Mouse (Mus musculus): ENCODE results near the gene Cox8b. TPM values are rescaled to one million over a fixed set of nuclear protein-coding genes. Genes with fewer than 3 reads are reported as not detected.

Cox8b gene
- polyA plus RNA-seq, 1 experiment from 2014 or later = not detected

- peaks cover 32% of the 10 kb centered on the region for H3K4me1 ChIP-seq
- peak within 1 kb of the TSS; percentile 97 for H3K4me2 ChIP-seq
- H3K27me3 ChIP-seq = no peaks in the 10 kb centered on the region
- H3K9me3 ChIP-seq = no peaks in the 10 kb centered on the region
- WGBS = under 1% methylated on average over 50 of the region's 50 CpGs
- peak within 1 kb of the TSS; percentile 89 for H3K27ac ChIP-seq
- peaks cover 60% of the 10 kb centered on the region for H3K36me3 ChIP-seq (replicated peaks)
- H3K9ac ChIP-seq = peak within 1 kb of the TSS; percentile 90
- H3K4me3 ChIP-seq (replicated peaks) = peak within 1 kb of the TSS; percentile 78
- peak; percentile 86 for ATAC-seq (ENCODE audit: low FRiP score)
Measured at GRCm38 (mm10) chr7:140856785-140857549, 43.3 kb downstream of the Cox8b start, which contains the start of gene Ric8a. Gene Ric8a (plus strand): TSS chr7:140856957.

- H3K9ac ChIP-seq = peak within 1 kb of the TSS; percentile 90
- no peaks in the 10 kb centered on the region for H3K27me3 ChIP-seq
- H3K4me2 ChIP-seq = peak within 1 kb of the TSS; percentile 97
- peaks cover 59% of the 10 kb centered on the region for H3K36me3 ChIP-seq (replicated peaks)
- peak; percentile 79 for ATAC-seq (ENCODE audit: low FRiP score)
- WGBS = 1% methylated on average over 51 of the region's 51 CpGs
- H3K27ac ChIP-seq = peak within 1 kb of the TSS; percentile 89
- H3K4me3 ChIP-seq (replicated peaks) = peak within 1 kb of the TSS; percentile 78
- H3K9me3 ChIP-seq = no peaks in the 10 kb centered on the region
- H3K4me1 ChIP-seq = peaks cover 32% of the 10 kb centered on the region
Measured at GRCm38 (mm10) chr7:140855860-140856784, 44.1 kb downstream of the Cox8b start, which contains the start of gene Gm45785. Gene Gm45785 (minus strand): TSS chr7:140856331.

GRCm38 (mm10) chr7:140855181-140855580 lies 45.1 kb downstream of the Cox8b start:
- peak overlapping the region; percentile 90 for H3K9ac ChIP-seq
- no peaks in the 10 kb centered on the region for H3K9me3 ChIP-seq
- H3K4me1 ChIP-seq = peaks cover 32% of the 10 kb centered on the region
- peak overlapping the region; percentile 78 for H3K4me3 ChIP-seq (replicated peaks)
- peaks cover 50% of the 10 kb centered on the region for H3K36me3 ChIP-seq (replicated peaks)
- no peak overlapping the region for H3K27ac ChIP-seq
- ATAC-seq (ENCODE audit: low FRiP score) = no peak
- H3K4me2 ChIP-seq = peak overlapping the region; percentile 97
- H3K27me3 ChIP-seq = no peaks in the 10 kb centered on the region
- WGBS = 77% methylated on average over 9 of the region's 9 CpGs

- Histone ChIP-seq H3K9me3 (no peaks in the 10 kb centered on the region), H3K36me3 (replicated peaks) (peaks cover 43% of the 10 kb centered on the region), H3K9ac (no peak overlapping the region), H3K4me2 (no peak overlapping the region), H3K4me3 (replicated peaks) (no peak overlapping the region), H3K27me3 (no peaks in the 10 kb centered on the region), H3K4me1 (peaks cover 28% of the 10 kb centered on the region), H3K27ac (no peak overlapping the region)
- no peak for ATAC-seq (ENCODE audit: low FRiP score)
- 96% methylated on average over 18 of the region's 18 CpGs for WGBS
Measured at GRCm38 (mm10) chr7:140854483-140854882, 45.8 kb downstream of the Cox8b start.

- Histone ChIP-seq H3K9me3 (no peaks in the 10 kb centered on the region), H3K27me3 (no peaks in the 10 kb centered on the region), H3K9ac (no peak overlapping the region), H3K27ac (no peak overlapping the region), H3K4me2 (no peak overlapping the region), H3K36me3 (replicated peaks) (peaks cover 33% of the 10 kb centered on the region), H3K4me3 (replicated peaks) (no peak overlapping the region), H3K4me1 (peaks cover 20% of the 10 kb centered on the region)
- 94% methylated on average over 9 of the region's 9 CpGs for WGBS
- ATAC-seq (ENCODE audit: low FRiP score) = no peak
Measured at GRCm38 (mm10) chr7:140853386-140853785, 46.9 kb downstream of the Cox8b start.

GRCm38 (mm10) chr7:140851916-140852315 lies 48.3 kb downstream of the Cox8b start:
- peaks cover 33% of the 10 kb centered on the region for H3K36me3 ChIP-seq (replicated peaks)
- no peak overlapping the region for H3K4me3 ChIP-seq (replicated peaks)
- ATAC-seq (ENCODE audit: low FRiP score) = no peak
- no peak overlapping the region for H3K27ac ChIP-seq
- no peak overlapping the region for H3K9ac ChIP-seq
- no peaks in the 10 kb centered on the region for H3K9me3 ChIP-seq
- WGBS = 94% methylated on average over 4 of the region's 4 CpGs
- peaks cover 4% of the 10 kb centered on the region; the same call in 1 of the 2 replicates for H3K27me3 ChIP-seq
- peaks cover 10% of the 10 kb centered on the region for H3K4me1 ChIP-seq
- no peak overlapping the region for H3K4me2 ChIP-seq

Other genes starting within 250 kb of the Cox8b start
- gene Olfr539, start 240.5 kb downstream of the Cox8b start, polyA plus RNA-seq (2016; fragmentation: Nextera tagmentation; extraction: Ambion mirVana) = not detected in 2 replicates
- not detected in 2 replicates for gene Olfr45, start 218.5 kb downstream of the Cox8b start, polyA plus RNA-seq (2016; fragmentation: Nextera tagmentation; extraction: Ambion mirVana)
- not detected in 2 replicates for gene Olfr541, start 203.2 kb downstream of the Cox8b start, polyA plus RNA-seq (2016; fragmentation: Nextera tagmentation; extraction: Ambion mirVana)
- gene Cyp2e1, start 136.7 kb downstream of the Cox8b start, polyA plus RNA-seq (2016; fragmentation: Nextera tagmentation; extraction: Ambion mirVana) = not detected in 2 replicates
- gene Syce1, start 112.6 kb downstream of the Cox8b start, polyA plus RNA-seq (2016; fragmentation: Nextera tagmentation; extraction: Ambion mirVana) = 0.13 and 0.31 TPM in 2 replicates
- 7.0 and 7.4 TPM in 2 replicates for gene Zfp941, start 78.3 kb downstream of the Cox8b start, polyA plus RNA-seq (2016; fragmentation: Nextera tagmentation; extraction: Ambion mirVana)
- gene Urah, start 65.4 kb downstream of the Cox8b start, polyA plus RNA-seq (2016; fragmentation: Nextera tagmentation; extraction: Ambion mirVana) = not detected in 2 replicates
- not detected in 2 replicates for gene Scgb1c1, start 54.9 kb downstream of the Cox8b start, polyA plus RNA-seq (2016; fragmentation: Nextera tagmentation; extraction: Ambion mirVana)
- gene Odf3, start 52.6 kb downstream of the Cox8b start, polyA plus RNA-seq (2016; fragmentation: Nextera tagmentation; extraction: Ambion mirVana) = 0.13 TPM in 1 of 2 replicates, not detected in the other
- not detected in 2 replicates for gene Gm45785, start 44.1 kb downstream of the Cox8b start, polyA plus RNA-seq (2016; fragmentation: Nextera tagmentation; extraction: Ambion mirVana)
- gene Ric8a, start 43.5 kb downstream of the Cox8b start, polyA plus RNA-seq (2016; fragmentation: Nextera tagmentation; extraction: Ambion mirVana) = 60.3 and 65.6 TPM in 2 replicates
- 27.6 and 27.8 TPM in 2 replicates for gene Bet1l, start 42.9 kb downstream of the Cox8b start, polyA plus RNA-seq (2016; fragmentation: Nextera tagmentation; extraction: Ambion mirVana)
- 307 and 318 TPM in 2 replicates for gene Psmd13, start 18.5 kb downstream of the Cox8b start, polyA plus RNA-seq (2016; fragmentation: Nextera tagmentation; extraction: Ambion mirVana)
- 24.7 and 26.1 TPM in 2 replicates for gene Sirt3, start 18.1 kb downstream of the Cox8b start, polyA plus RNA-seq (2016; fragmentation: Nextera tagmentation; extraction: Ambion mirVana)
- gene Nlrp6, start 20.5 kb upstream of the Cox8b start, polyA plus RNA-seq (2016; fragmentation: Nextera tagmentation; extraction: Ambion mirVana) = 0.13 and 0.17 TPM in 2 replicates
- 12.7 and 12.9 TPM in 2 replicates for gene Pgghg, start 40.9 kb upstream of the Cox8b start, polyA plus RNA-seq (2016; fragmentation: Nextera tagmentation; extraction: Ambion mirVana)
- gene Ifitm5, start 49.8 kb upstream of the Cox8b start, polyA plus RNA-seq (2016; fragmentation: Nextera tagmentation; extraction: Ambion mirVana) = 0.78 and 1.4 TPM in 2 replicates
- not detected in 2 replicates for gene Gm45717, start 55.5 kb upstream of the Cox8b start, polyA plus RNA-seq (2016; fragmentation: Nextera tagmentation; extraction: Ambion mirVana)
- gene Ifitm2, start 55.5 kb upstream of the Cox8b start, polyA plus RNA-seq (2016; fragmentation: Nextera tagmentation; extraction: Ambion mirVana) = 178 and 217 TPM in 2 replicates
- 5.8 and 6.2 TPM in 2 replicates for gene Ifitm1, start 66.8 kb upstream of the Cox8b start, polyA plus RNA-seq (2016; fragmentation: Nextera tagmentation; extraction: Ambion mirVana)
- gene Ifitm3, start 110.3 kb upstream of the Cox8b start, polyA plus RNA-seq (2016; fragmentation: Nextera tagmentation; extraction: Ambion mirVana) = 11.6 and 13.0 TPM in 2 replicates
- not detected in 2 replicates for gene Ifitm6, start 117.5 kb upstream of the Cox8b start, polyA plus RNA-seq (2016; fragmentation: Nextera tagmentation; extraction: Ambion mirVana)
- not detected in 2 replicates for gene Gm17387, start 128.7 kb upstream of the Cox8b start, polyA plus RNA-seq (2016; fragmentation: Nextera tagmentation; extraction: Ambion mirVana)
- gene B4galnt4, start 160.7 kb upstream of the Cox8b start, polyA plus RNA-seq (2016; fragmentation: Nextera tagmentation; extraction: Ambion mirVana) = 40.7 and 43.6 TPM in 2 replicates
- gene Pkp3, start 177.8 kb upstream of the Cox8b start, polyA plus RNA-seq (2016; fragmentation: Nextera tagmentation; extraction: Ambion mirVana) = 1.3 and 1.5 TPM in 2 replicates
- 1.3 and 1.5 TPM in 2 replicates for gene Sigirr, start 200.1 kb upstream of the Cox8b start, polyA plus RNA-seq (2016; fragmentation: Nextera tagmentation; extraction: Ambion mirVana)
- gene Ano9, start 217.4 kb upstream of the Cox8b start, polyA plus RNA-seq (2016; fragmentation: Nextera tagmentation; extraction: Ambion mirVana) = 0.31 and 0.37 TPM in 2 replicates
- 63.5 and 64.9 TPM in 2 replicates for gene Ptdss2, start 221.9 kb upstream of the Cox8b start, polyA plus RNA-seq (2016; fragmentation: Nextera tagmentation; extraction: Ambion mirVana)

Measured in forebrain, embryonic 12.5 days (tissue).